Mouse (Mus musculus) heart, embryonic 12.5 days (tissue): ENCODE measurements around the gene Epha6. TPM values are rescaled to one million over a fixed set of nuclear protein-coding genes. Genes with fewer than 3 reads are reported as not detected.
A peak's percentile ranks its signal among the peaks of the same experiment; 100 is the strongest.

Experiments used
- ATAC-seq: fragments of 200-750 bp; cut with Nextera tagmentation; 2 replicates; pipeline ENCODE4 v1.8.0; 2017; ENCODE audit warnings: moderate TSS enrichment, moderate library complexity; ENCODE audit not compliant: insufficient number of reproducible peaks, low FRiP score
- H3K27ac ChIP-seq: fragments of 300-500 bp; sonication (generic); 2 replicates; pipeline ENCODE4 v1.5.1; 2016; ENCODE audit warnings: mild to moderate bottlenecking, moderate library complexity; ENCODE audit not compliant: poor library complexity, severe bottlenecking
- H3K27me3 ChIP-seq: fragments of 300-500 bp; sonication (generic); replicated peaks from 2 replicates; pipeline ENCODE4 v1.6.1; 2016; ENCODE audit warnings: mild to moderate bottlenecking, moderate library complexity
- H3K36me3 ChIP-seq: fragments of 300-500 bp; sonication (generic); 2 replicates; pipeline ENCODE4 v1.6.1; 2016; ENCODE audit warnings: mild to moderate bottlenecking, moderate library complexity
- H3K4me1 ChIP-seq: fragments of 300-500 bp; sonication (generic); replicated peaks from 2 replicates; pipeline ENCODE4 v1.6.1; 2016; ENCODE audit warnings: mild to moderate bottlenecking
- H3K4me2 ChIP-seq: fragments of 300-500 bp; sonication (generic); 2 replicates; pipeline ENCODE4 v1.6.1; 2016; ENCODE audit warnings: mild to moderate bottlenecking, moderate library complexity
- H3K4me3 ChIP-seq: fragments of 300-500 bp; sonication (generic); 2 replicates; pipeline ENCODE4 v1.5.1; 2016; ENCODE audit warnings: mild to moderate bottlenecking
- H3K9ac ChIP-seq: fragments of 300-500 bp; sonication (generic); 2 replicates; pipeline ENCODE4 v1.6.1; 2016; ENCODE audit warnings: mild to moderate bottlenecking, moderate library complexity
- H3K9me3 ChIP-seq: fragments of 300-500 bp; sonication (generic); replicated peaks from 2 replicates; pipeline ENCODE4 v1.6.1; 2016; ENCODE audit warnings: mild to moderate bottlenecking, moderate library complexity
- WGBS: fragments of 180-500 bp; shearing (Covaris S2); methylation state at CpG from one replicate; pipeline ENCODE4 v1.1.7; 2016; 5-methylcytosine and 5-hydroxymethylcytosine counted together
- microRNA-seq: library from miRNA; unstranded; fragments of <30 nt; microRNA quantifications from one replicate; pipeline ENCODE4, GENCODE M21; 2017
- polyA plus RNA-seq: library from polyadenylated mRNA; unstranded; fragments of >200 nt; fragmentation: Nextera tagmentation; extraction: Ambion mirVana; gene quantifications from 2 replicates; pipeline ENCODE4 v1.2.1, GENCODE M21; 2016

Epha6 gene
- polyA plus RNA-seq, 1 experiment from 2014 or later = not detected

DNA sequence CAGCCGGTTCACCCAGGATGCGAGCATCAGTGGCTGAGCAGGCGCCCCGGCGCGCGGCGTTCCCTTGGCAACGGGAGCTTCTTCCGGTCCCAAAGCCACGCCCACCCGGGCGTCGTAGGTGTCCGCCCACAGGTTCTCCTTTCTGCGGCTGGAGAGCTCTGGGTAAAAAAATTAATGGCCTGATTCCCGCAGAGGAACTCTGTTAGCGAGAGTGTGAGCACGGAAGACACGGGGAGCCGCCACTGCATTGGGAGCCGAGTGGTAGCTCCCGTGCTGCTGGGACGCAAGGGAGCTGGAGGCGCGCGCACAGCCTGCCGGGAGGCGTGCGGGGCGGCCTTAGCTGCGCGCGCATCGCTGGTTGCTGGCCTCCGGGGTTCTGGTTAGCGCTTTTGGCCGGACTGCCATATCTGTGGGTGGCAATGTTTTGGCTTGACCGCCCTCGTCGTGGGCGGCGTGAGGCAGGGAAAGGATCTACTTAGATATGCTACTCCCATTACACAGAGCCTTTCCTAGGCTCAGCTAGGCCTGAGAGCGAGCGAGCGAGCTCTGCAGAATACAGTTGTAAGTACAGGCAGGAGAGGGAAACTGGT is 966.1 kb downstream of the Epha6 start, which contains the start of gene Arl6:
TSS of gene Arl6 (minus strand) at position 290 of the 590 bp plus-strand sequence.
- Histone ChIP-seq H3K27me3 (peaks cover 4% of the 10 kb centered on the region; the same call in 1 of the 2 replicates), H3K9ac (peak within 1 kb of the TSS; percentile 75), H3K27ac (peak within 1 kb of the TSS; percentile 99), H3K4me2 (peak within 1 kb of the TSS; percentile 79), H3K9me3 (no peaks in the 10 kb centered on the region), H3K4me3 (peak within 1 kb of the TSS; percentile 93), H3K4me1 (no peaks in the 10 kb centered on the region), H3K36me3 (no peaks in the 10 kb centered on the region)
- ATAC-seq = peak; percentile 96
- WGBS = under 1% methylated on average over 46 of the region's 46 CpGs

DNA sequence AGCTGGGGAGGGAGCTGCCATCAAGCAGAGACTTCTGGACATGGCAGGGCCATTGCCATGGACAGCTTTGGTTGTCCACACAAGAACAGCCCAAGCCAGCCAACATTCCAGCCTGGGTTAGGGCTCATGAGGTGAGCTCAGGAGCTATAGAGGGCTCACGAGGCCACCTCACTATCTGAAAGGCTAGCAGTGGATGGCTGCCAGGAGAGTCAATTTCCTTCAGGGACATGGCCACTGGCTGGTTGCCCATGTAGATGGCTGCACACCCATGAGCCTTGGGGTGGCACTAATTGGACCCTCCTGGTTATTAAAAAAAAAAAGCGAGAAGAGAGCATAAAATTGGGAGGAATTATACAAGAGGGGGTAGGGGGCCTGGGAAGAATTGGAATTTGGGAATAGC is 970.7 kb downstream of the Epha6 start:
- ATAC-seq = no peak
- no peak overlapping the region for H3K4me2 ChIP-seq
- WGBS = 79% methylated on average over 2 of the region's 2 CpGs
- H3K9ac ChIP-seq = no peak overlapping the region
- H3K36me3 ChIP-seq = peaks cover 5% of the 10 kb centered on the region
- no peaks in the 10 kb centered on the region for H3K4me1 ChIP-seq
- H3K9me3 ChIP-seq = no peaks in the 10 kb centered on the region
- no peak overlapping the region for H3K27ac ChIP-seq
- H3K4me3 ChIP-seq = no peak overlapping the region
- no peaks in the 10 kb centered on the region for H3K27me3 ChIP-seq

DNA sequence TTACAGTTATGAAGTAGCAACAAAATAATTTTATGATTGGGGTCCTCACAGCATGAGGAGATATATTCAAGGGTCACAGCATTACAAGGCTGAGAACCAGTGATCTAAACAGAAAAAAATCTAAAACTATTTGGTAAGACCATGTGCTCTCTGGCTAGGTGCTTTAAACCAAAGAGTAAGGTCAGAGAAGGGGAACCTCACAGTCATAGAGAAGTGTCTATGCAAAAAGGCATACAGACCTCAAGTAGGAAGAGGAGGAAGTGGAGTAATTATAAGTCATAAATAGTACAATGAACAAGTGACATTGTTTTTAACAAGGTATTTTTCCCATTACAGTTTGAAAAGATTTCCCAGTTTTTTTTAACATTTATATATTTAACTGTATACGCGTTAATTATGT is 983.8 kb downstream of the Epha6 start:
- Histone ChIP-seq H3K27ac (no peak overlapping the region), H3K4me2 (no peak overlapping the region), H3K9ac (no peak overlapping the region), H3K4me3 (no peak overlapping the region), H3K4me1 (no peaks in the 10 kb centered on the region), H3K27me3 (no peaks in the 10 kb centered on the region), H3K36me3 (no peaks in the 10 kb centered on the region), H3K9me3 (no peaks in the 10 kb centered on the region)
- no peak for ATAC-seq
- WGBS = 93% methylated on average over 2 of the region's 2 CpGs

DNA sequence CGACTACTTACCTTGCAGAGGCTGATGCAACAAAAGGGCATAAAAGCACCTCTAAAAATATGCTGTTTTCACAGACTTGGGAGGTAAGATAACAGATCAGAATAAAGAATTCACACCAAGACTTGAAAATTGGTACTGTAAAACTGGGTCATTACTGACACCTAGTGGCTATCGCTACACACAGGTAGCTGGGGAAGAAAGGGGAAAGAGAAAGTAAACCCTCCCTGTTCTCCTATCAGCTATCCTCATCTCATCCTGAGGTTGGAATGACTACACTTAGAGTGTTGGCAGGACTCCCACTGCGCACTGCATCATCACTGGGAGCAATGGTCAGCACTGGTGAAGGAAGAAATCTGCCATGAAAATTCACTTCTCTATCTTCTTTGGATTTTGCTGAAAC is 988.2 kb downstream of the Epha6 start:
- no peaks in the 10 kb centered on the region for H3K36me3 ChIP-seq
- H3K4me2 ChIP-seq = no peak overlapping the region

DNA sequence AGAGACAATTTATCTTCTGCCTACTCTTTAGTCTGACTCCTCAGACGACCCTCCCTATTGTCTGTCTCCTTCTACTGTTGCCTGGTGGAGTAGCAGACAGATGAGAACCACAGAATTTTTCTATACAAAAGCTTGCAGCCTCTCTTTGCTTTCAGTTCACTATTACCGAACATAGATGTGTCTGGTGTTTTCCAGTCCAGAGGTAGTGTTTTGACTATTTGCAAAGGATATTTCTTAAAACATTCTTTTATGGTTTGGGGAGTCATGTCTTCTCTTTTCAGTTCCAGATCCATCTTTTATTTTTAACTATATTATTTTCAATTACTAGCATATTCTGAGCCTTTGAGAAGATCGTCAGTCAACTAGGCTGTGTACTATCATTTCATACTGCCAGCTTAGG is 989.7 kb downstream of the Epha6 start:
- Histone ChIP-seq H3K4me1 (no peaks in the 10 kb centered on the region), H3K4me3 (no peak overlapping the region), H3K9ac (no peak overlapping the region), H3K4me2 (no peak overlapping the region), H3K27ac (no peak overlapping the region), H3K9me3 (no peaks in the 10 kb centered on the region), H3K27me3 (no peaks in the 10 kb centered on the region), H3K36me3 (no peaks in the 10 kb centered on the region)
- ATAC-seq = no peak
- WGBS = 76% methylated on average over 3 of the region's 3 CpGs

More for the DNA sequence above, 988.2 kb downstream of the Epha6 start:
- H3K27me3 ChIP-seq = no peaks in the 10 kb centered on the region
- H3K9ac ChIP-seq = no peak overlapping the region
- H3K27ac ChIP-seq = no peak overlapping the region
- H3K4me1 ChIP-seq = no peaks in the 10 kb centered on the region
- no peaks in the 10 kb centered on the region for H3K9me3 ChIP-seq
- H3K4me3 ChIP-seq = no peak overlapping the region
- 23% methylated on average over 3 of the region's 3 CpGs for WGBS
- no peak for ATAC-seq

DNA sequence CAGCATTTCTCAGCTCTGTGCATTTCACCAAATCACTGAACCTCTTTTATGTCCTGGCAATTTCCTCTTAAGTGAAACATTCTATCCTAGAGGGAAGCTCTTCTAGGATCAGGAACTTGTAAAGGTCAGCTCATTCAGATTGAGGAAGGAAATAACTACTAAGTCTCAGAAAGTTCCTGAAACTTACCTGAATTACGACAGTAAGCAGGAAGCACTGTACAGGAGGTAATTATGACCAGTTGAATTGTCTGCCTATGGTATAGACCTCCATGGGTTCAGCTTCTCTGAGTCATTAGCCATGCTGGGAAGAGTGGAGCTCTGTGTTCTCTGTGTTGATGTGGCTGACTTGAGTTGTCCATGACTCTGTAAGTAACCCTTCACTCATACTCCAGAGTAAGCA is 994.6 kb downstream of the Epha6 start:
- Histone ChIP-seq H3K9me3 (no peaks in the 10 kb centered on the region), H3K36me3 (no peaks in the 10 kb centered on the region), H3K4me1 (no peaks in the 10 kb centered on the region), H3K4me3 (no peak overlapping the region), H3K27me3 (no peaks in the 10 kb centered on the region), H3K9ac (no peak overlapping the region), H3K27ac (no peak overlapping the region), H3K4me2 (no peak overlapping the region)
- 80% methylated on average over 1 of the region's 1 CpGs for WGBS
- ATAC-seq = no peak

DNA sequence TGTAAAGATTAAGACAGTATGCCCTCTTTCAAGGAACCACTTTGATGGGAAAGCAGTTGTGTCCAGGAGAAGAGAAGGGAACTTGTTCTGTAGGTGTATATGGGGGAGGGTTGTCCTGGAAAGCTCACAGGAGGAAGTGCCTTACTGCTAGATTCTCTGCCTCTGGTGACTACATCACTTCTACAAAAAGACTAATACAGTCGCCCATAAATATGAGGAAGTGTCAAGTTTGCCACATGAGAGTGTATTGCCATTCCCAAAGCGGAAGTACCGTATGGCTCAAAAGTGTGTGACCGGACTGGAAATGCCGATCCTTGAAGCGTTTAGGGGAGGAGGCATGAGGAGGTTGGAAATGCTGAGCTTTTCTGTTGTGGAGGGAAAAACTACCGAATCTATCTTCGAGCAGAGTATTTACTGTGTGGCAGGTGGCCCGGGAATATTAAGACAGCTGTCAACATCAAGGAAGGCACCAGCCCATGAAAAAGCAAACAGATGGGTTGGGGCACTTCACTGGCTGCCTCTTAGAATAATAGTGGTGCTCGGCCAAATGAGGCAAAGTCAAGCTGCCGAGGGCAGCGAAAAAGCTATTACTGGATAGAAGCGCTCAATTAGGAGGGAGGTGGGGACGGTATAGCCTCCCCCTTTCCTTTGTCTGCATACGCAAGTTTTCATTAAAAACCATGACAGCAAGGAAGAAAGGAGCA is 1001.1 kb downstream of the Epha6 start:
- H3K27me3 ChIP-seq = no peaks in the 10 kb centered on the region
- H3K4me1 ChIP-seq = no peaks in the 10 kb centered on the region
- H3K27ac ChIP-seq = no peak overlapping the region
- H3K9me3 ChIP-seq = no peaks in the 10 kb centered on the region
- no peak overlapping the region for H3K4me3 ChIP-seq
- 75% methylated on average over 15 of the region's 15 CpGs for WGBS
- H3K4me2 ChIP-seq = no peak overlapping the region
- no peak for ATAC-seq
- H3K36me3 ChIP-seq = no peaks in the 10 kb centered on the region
- H3K9ac ChIP-seq = no peak overlapping the region

Small RNAs within 50 kb of the gene (microRNA-seq; reads per million reads assigned to microRNA genes)
- gene Gm24755 = not detected
